Mouse (Mus musculus) erythroblast, embryonic 14.5 days (primary cell): ENCODE results near the gene Fancd2os. TPM values are rescaled to one million over a fixed set of nuclear protein-coding genes. Genes with fewer than 3 reads are reported as not detected.

Experiments used
- H3K27me3 ChIP-seq: 2 replicates; pipeline ENCODE4 v1.6.1; 2012; ENCODE audit warnings: inconsistent platforms; ENCODE audit not compliant: control insufficient read depth
- H3K36me3 ChIP-seq: 2 replicates; pipeline ENCODE4 v1.6.1; 2012; ENCODE audit warnings: mild to moderate bottlenecking, inconsistent platforms; ENCODE audit not compliant: control insufficient read depth
- H3K4me1 ChIP-seq: 2 replicates; pipeline ENCODE4 v1.6.1; 2012; ENCODE audit warnings: inconsistent platforms; ENCODE audit not compliant: control insufficient read depth
- H3K4me3 ChIP-seq: replicated peaks from 2 replicates; pipeline ENCODE3; 2012; ENCODE audit warnings: moderate library complexity, mild to moderate bottlenecking, inconsistent platforms
- H3K9me3 ChIP-seq: 2 replicates; pipeline ENCODE4 v1.6.1; 2012; ENCODE audit warnings: low read length, inconsistent platforms, mixed read lengths; ENCODE audit not compliant: control insufficient read depth
- GATA1 ChIP-seq: IDR thresholded peaks from 2 replicates; pipeline ENCODE4 v1.6.1; 2012; ENCODE audit warnings: low read length, inconsistent platforms, mixed read lengths
- TAL1 ChIP-seq: IDR thresholded peaks from 3 replicates; pipeline ENCODE4 v1.6.1; 2012; ENCODE audit warnings: low read length, inconsistent platforms, mixed read lengths
- polyA plus RNA-seq: library from polyadenylated mRNA; stranded (reverse); fragments of >175 nt; gene quantifications from 2 replicates; pipeline ENCODE4 v1.2.3, GENCODE M21; 2012

Fancd2os gene
- polyA plus RNA-seq, 1 experiment: not detected

- TF ChIP-seq TAL1 (no peak), GATA1 (no peak)
- H3K36me3 ChIP-seq: peaks cover 73% of the 10 kb centered on the region
- peaks cover 27% of the 10 kb centered on the region for H3K4me1 ChIP-seq
- peaks cover 3% of the 10 kb centered on the region; the same call in 1 of the 2 replicates for H3K9me3 ChIP-seq
- H3K4me3 ChIP-seq: no peak overlapping the region
- no peaks in the 10 kb centered on the region for H3K27me3 ChIP-seq
Measured at GRCm38 (mm10) chr6:113609293-113609692, 8.8 kb upstream of the Fancd2os start.

DNA sequence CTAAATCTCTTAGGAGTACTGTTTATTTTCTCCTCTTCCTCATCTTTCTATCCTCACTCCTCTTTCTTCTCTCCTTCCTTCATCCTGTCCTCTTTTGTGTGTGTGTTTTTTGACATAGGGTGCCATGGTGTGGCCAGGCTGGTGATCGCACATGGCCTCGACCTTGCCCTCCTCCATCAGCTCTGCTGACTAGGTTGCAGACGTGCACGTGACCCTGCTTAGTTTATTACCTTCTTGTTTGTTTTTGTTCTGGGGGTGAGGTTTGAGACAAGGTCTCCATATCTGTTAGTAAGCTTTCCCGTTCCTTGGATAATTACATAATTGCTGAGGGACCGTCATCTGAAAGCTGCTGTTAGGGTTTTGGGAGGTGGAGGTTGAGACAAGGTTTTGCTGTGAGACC, 8.4 kb upstream of the Fancd2os start:
- Histone ChIP-seq H3K27me3 (no peaks in the 10 kb centered on the region), H3K4me3 (no peak overlapping the region), H3K9me3 (peaks cover 3% of the 10 kb centered on the region; the same call in 1 of the 2 replicates), H3K36me3 (peaks cover 69% of the 10 kb centered on the region), H3K4me1 (peaks cover 31% of the 10 kb centered on the region)
- TF ChIP-seq TAL1 (no peak), GATA1 (no peak)

GRCm38 (mm10) chr6:113605224-113605545, 4.7 kb upstream of the Fancd2os start:
- no peaks in the 10 kb centered on the region for H3K27me3 ChIP-seq
- H3K36me3 ChIP-seq: peaks cover 40% of the 10 kb centered on the region
- H3K4me1 ChIP-seq: peaks cover 37% of the 10 kb centered on the region
- TF ChIP-seq TAL1 (no peak), GATA1 (no peak)
- H3K9me3 ChIP-seq: no peaks in the 10 kb centered on the region
- H3K4me3 ChIP-seq: peak overlapping the region; percentile 83

DNA sequence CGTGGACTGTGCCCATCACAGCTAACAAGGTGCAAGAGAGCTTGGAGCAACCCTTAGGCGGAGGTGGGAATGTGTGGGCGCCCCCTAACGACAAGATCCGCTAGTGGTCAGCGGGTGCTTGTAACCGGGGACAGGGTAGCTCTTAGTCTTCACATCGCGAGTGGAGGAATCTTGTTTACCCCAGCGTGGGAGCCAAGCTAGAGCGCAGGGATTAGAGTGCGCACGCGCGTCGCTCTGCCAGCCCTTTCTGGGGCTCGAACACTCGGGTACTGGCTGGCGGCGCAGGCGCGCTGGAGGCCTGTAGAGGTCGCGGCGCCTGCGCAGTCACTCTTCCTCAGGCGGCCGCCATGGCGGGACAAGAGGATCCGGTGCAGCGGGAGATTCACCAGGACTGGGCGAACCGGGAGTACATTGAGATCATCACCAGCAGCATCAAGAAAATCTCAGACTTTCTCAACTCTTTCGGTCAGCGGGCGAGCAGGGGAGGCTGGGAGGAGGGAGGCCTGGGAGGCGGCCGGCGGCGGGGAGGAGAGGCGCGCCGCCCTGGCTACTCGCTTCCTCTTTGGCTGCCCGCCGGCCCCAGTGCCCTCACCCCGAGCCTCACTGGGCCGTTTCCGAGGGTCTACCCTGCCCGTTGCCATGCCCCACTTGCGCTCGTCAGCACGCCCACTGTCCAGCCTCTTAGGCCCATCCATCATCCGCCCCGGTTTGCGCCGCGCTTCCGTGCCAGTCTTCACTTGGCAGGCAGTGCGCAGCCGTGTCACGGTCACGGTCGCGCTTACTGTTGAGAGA, 4.1 kb upstream of the Fancd2os start, which contains the start of gene Brk1:
Gene Brk1, plus strand, starts transcription at position 341 of the 792 bp plus-strand sequence.
- Histone ChIP-seq H3K36me3 (peaks cover 37% of the 10 kb centered on the region), H3K9me3 (no peaks in the 10 kb centered on the region), H3K4me3 (peak within 1 kb of the TSS; percentile 83), H3K27me3 (no peaks in the 10 kb centered on the region), H3K4me1 (peaks cover 37% of the 10 kb centered on the region)
- no peak for TF ChIP-seq TAL1
- no peak for TF ChIP-seq GATA1

GRCm38 (mm10) chr6:113603993-113604392, 3.5 kb upstream of the Fancd2os start:
- H3K4me1 ChIP-seq: peaks cover 35% of the 10 kb centered on the region
- H3K27me3 ChIP-seq: no peaks in the 10 kb centered on the region
- H3K36me3 ChIP-seq: peaks cover 32% of the 10 kb centered on the region
- H3K4me3 ChIP-seq: peak overlapping the region; percentile 83
- no peaks in the 10 kb centered on the region for H3K9me3 ChIP-seq
- TF ChIP-seq TAL1 (no peak), GATA1 (no peak)

GRCm38 (mm10) chr6:113602821-113603220, 2.3 kb upstream of the Fancd2os start:
- H3K4me1 ChIP-seq: peaks cover 34% of the 10 kb centered on the region
- H3K4me3 ChIP-seq: no peak overlapping the region
- TF ChIP-seq TAL1: no peak
- TF ChIP-seq GATA1: no peak
- H3K9me3 ChIP-seq: no peaks in the 10 kb centered on the region
- no peaks in the 10 kb centered on the region for H3K27me3 ChIP-seq
- peaks cover 27% of the 10 kb centered on the region for H3K36me3 ChIP-seq

GRCm38 (mm10) chr6:113599833-113600232, 682 bp downstream of the Fancd2os start:
- peaks cover 15% of the 10 kb centered on the region for H3K4me1 ChIP-seq
- TF ChIP-seq TAL1: no peak
- TF ChIP-seq GATA1: no peak
- no peaks in the 10 kb centered on the region for H3K9me3 ChIP-seq
- no peak overlapping the region for H3K4me3 ChIP-seq
- peaks cover 36% of the 10 kb centered on the region for H3K36me3 ChIP-seq
- no peaks in the 10 kb centered on the region for H3K27me3 ChIP-seq

GRCm38 (mm10) chr6:113597945-113598344, 2.6 kb downstream of the Fancd2os start:
- Histone ChIP-seq H3K36me3 (peaks cover 53% of the 10 kb centered on the region), H3K27me3 (no peaks in the 10 kb centered on the region), H3K4me3 (no peak overlapping the region), H3K4me1 (peaks cover 5% of the 10 kb centered on the region), H3K9me3 (no peaks in the 10 kb centered on the region)
- TF ChIP-seq TAL1: no peak
- no peak for TF ChIP-seq GATA1

DNA sequence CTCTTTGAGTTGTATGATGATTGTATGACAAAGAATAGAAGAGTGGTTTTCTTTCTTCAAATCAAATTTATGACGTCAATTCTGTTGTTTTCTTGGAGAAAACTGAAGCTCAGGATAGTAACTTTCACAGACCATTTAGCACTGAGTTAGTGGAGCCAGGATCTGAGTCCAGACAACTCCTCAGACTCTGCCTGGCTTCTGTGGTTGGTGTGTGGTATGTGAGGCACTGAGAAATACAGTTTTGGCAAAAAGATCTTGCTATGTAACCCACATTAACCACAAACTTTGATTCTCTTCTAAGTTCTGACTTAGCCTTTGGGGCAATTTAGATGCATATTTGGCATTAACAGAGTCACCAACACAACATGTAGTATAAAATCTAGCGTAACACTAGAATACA, 7.9 kb downstream of the Fancd2os start:
- Histone ChIP-seq H3K27me3 (no peaks in the 10 kb centered on the region), H3K36me3 (peaks cover 86% of the 10 kb centered on the region), H3K4me1 (no peaks in the 10 kb centered on the region), H3K4me3 (no peak overlapping the region), H3K9me3 (no peaks in the 10 kb centered on the region)
- TF ChIP-seq GATA1: no peak
- TF ChIP-seq TAL1: no peak
